Comparison of ENCODE assay signal across 10 mouse cellular contexts in the genomic region with DNA sequence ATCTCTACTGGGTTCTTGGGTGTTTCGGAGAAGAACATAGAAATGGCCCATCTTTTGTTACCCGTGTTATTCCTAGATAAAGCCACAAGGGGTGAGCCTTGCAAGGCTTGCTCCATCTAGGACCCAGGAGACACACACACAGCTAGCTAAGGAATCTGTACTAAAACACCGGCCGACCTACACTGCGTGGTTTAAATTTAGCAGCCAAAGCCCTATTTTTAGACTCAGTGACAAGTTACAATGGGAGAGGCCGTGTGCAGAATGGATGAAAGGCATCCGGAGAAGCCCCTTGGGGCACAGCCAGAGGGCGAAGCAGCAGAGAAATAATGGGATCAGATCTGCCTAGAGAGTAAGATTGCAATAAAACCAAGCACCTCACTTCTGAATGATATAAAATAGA.
A peak's percentile ranks its signal among the peaks of the same experiment; 100 is the strongest.
DNase-seq lines count a peak whose midpoint lies in the region; ATAC-seq and TF ChIP-seq lines count a peak whose summit lies in the region.
"Had no signal": no experiment of that assay in that cellular context is flagged by ENCODE, and none has a peak within 500 bp of the region (broad histone marks: within the 10 kb centered on the region; RNA-seq: fewer than 3 reads in every experiment).

No protein-coding gene starts in this region.

- peak overlapping the region; percentile 54 for H3K27ac ChIP-seq in forebrain, postnatal 0 days (ENCODE audit: low read depth, low read length)
- H3K27ac ChIP-seq in forebrain, embryonic 13.5 days, result no peak overlapping the region
- H3K27ac ChIP-seq in lung, embryonic 14.5 days (ENCODE audit: low read depth), result no peak overlapping the region
- H3K27ac ChIP-seq in heart, embryonic 11.5 days (ENCODE audit: low read depth, low read length), result peak overlapping the region; percentile 88

- H3K27me3 ChIP-seq in forebrain, postnatal 0 days (ENCODE audit: insufficient read depth, low read length), result no peaks in the 10 kb centered on the region
- H3K27me3 ChIP-seq in forebrain, embryonic 13.5 days, result no peaks in the 10 kb centered on the region
- H3K27me3 ChIP-seq in lung, embryonic 14.5 days (ENCODE audit: insufficient read depth, low read length), result no peaks in the 10 kb centered on the region
- no peaks in the 10 kb centered on the region for H3K27me3 ChIP-seq in heart, embryonic 11.5 days (ENCODE audit: control insufficient read depth, insufficient read depth, low read length)
- H3K27me3 ChIP-seq in myocyte (ENCODE audit: control insufficient read depth, insufficient read depth, insufficient read length), result no peaks in the 10 kb centered on the region

- H3K36me3 ChIP-seq in forebrain, postnatal 0 days (ENCODE audit: insufficient read depth), result no peaks in the 10 kb centered on the region
- H3K36me3 ChIP-seq in forebrain, embryonic 13.5 days (ENCODE audit: poor library complexity, severe bottlenecking), result no peaks in the 10 kb centered on the region
- H3K36me3 ChIP-seq in lung, embryonic 14.5 days (ENCODE audit: insufficient read depth), result no peaks in the 10 kb centered on the region
- no peaks in the 10 kb centered on the region for H3K36me3 ChIP-seq in heart, embryonic 11.5 days (ENCODE audit: control insufficient read depth, insufficient read depth, low read length)
- H3K36me3 ChIP-seq in myocyte (ENCODE audit: control insufficient read depth, insufficient read depth), result no peaks in the 10 kb centered on the region

- H3K9me3 ChIP-seq in forebrain, postnatal 0 days (ENCODE audit: low read length), result no peaks in the 10 kb centered on the region
- no peaks in the 10 kb centered on the region for H3K9me3 ChIP-seq in forebrain, embryonic 13.5 days (replicated peaks)
- H3K9me3 ChIP-seq in lung, embryonic 14.5 days (ENCODE audit: low read depth, low read length), result no peaks in the 10 kb centered on the region
- H3K9me3 ChIP-seq in heart, embryonic 11.5 days (replicated peaks; ENCODE audit: control insufficient read depth, low read length), result no peaks in the 10 kb centered on the region

- no peaks in the 10 kb centered on the region for H3K4me1 ChIP-seq in forebrain, postnatal 0 days (ENCODE audit: insufficient read depth)
- peaks cover 8% of the 10 kb centered on the region; the same call in 1 of the 2 replicates for H3K4me1 ChIP-seq in forebrain, embryonic 13.5 days
- no peaks in the 10 kb centered on the region for H3K4me1 ChIP-seq in lung, embryonic 14.5 days (ENCODE audit: insufficient read depth)
- no peaks in the 10 kb centered on the region; the same call in 1 of the 2 replicates for H3K4me1 ChIP-seq in heart, embryonic 11.5 days (ENCODE audit: control insufficient read depth, insufficient read depth, low read length)

- 18% methylated on average over 8 of the region's 8 CpGs for WGBS in forebrain, postnatal 0 days
- 25% methylated on average over 8 of the region's 8 CpGs for WGBS in forebrain, embryonic 13.5 days
- WGBS in lung, embryonic 14.5 days, result 30% methylated on average over 8 of the region's 8 CpGs
- 21% methylated on average over 8 of the region's 8 CpGs for WGBS in heart, embryonic 11.5 days (ENCODE audit: insufficient replicate concordance)

- H3K4me3 ChIP-seq in forebrain, postnatal 0 days (ENCODE audit: low read depth, low read length), result no peak overlapping the region
- H3K4me3 ChIP-seq in forebrain, embryonic 13.5 days, result no peak overlapping the region
- H3K4me3 ChIP-seq in lung, embryonic 14.5 days (ENCODE audit: low read depth, low read length), result no peak overlapping the region
- no peak overlapping the region for H3K4me3 ChIP-seq in heart, embryonic 11.5 days (ENCODE audit: low read depth, low read length)
- H3K4me3 ChIP-seq in myocyte, result no peak overlapping the region

- H3K9ac ChIP-seq in forebrain, postnatal 0 days, result no peak overlapping the region
- no peak overlapping the region for H3K9ac ChIP-seq in forebrain, embryonic 13.5 days
- H3K9ac ChIP-seq in lung, embryonic 14.5 days, result no peak overlapping the region
- H3K9ac ChIP-seq in heart, embryonic 11.5 days (ENCODE audit: low read depth, low read length), result no peak overlapping the region

- no peak overlapping the region for H3ac ChIP-seq in myocyte (ENCODE audit: control insufficient read depth, insufficient read length)

- TF ChIP-seq POLR2A in myocyte (IDR thresholded peaks at IDR 0.05; ENCODE audit: insufficient read length, low read depth), result no peak

- peak; percentile 62 for DNase-seq in forebrain, postnatal 0 days
- DNase-seq in lung, embryonic 14.5 days, result peak; percentile 39
- no peak for DNase-seq in lung, postnatal 36 days
- DNase-seq: adrenal gland, adult 2 months had no signal

- peak; percentile 90 for ATAC-seq in forebrain, postnatal 0 days
- ATAC-seq in forebrain, embryonic 13.5 days, result no peak
- no peak; the same call in 1 of the 2 replicates for ATAC-seq in lung, embryonic 14.5 days (ENCODE audit: insufficient read depth)
- peak; percentile 33; the same call in 1 of the 2 replicates for ATAC-seq in heart, embryonic 11.5 days (replicated peaks; ENCODE audit: insufficient number of reproducible peaks, low FRiP score, low TSS enrichment)
- no peak for ATAC-seq in megakaryocyte-erythroid progenitor cell, adult 5-6 weeks (replicated peaks; ENCODE audit: low FRiP score, low TSS enrichment, poor library complexity, severe bottlenecking)
- no peak for ATAC-seq in activated CD4-positive, CD25-positive, alpha-beta regulatory T cell, adult 4 months
- ATAC-seq: CD4-positive, CD25-positive, alpha-beta regulatory T cell, adult 4 months had no signal

- TF ChIP-seq CTCF in forebrain, postnatal 0 days (IDR thresholded peaks at IDR 0.05; ENCODE audit: low read depth), result no peak
- peak; percentile 23 for TF ChIP-seq CTCF in lung, embryonic 14.5 days (IDR thresholded peaks at IDR 0.05; ENCODE audit: low read depth)

- peak overlapping the region; percentile 8; the same call in 1 of the 2 replicates for H3K4me2 ChIP-seq in forebrain, postnatal 0 days (ENCODE audit: low read depth)
- no peak overlapping the region for H3K4me2 ChIP-seq in forebrain, embryonic 13.5 days
- H3K4me2 ChIP-seq in lung, embryonic 14.5 days, result no peak overlapping the region
- H3K4me2 ChIP-seq in heart, embryonic 11.5 days, result peak overlapping the region; percentile 41
- H3K4me2 ChIP-seq in myocyte (ENCODE audit: low read depth), result peak overlapping the region; percentile 54

- no peaks in the 10 kb centered on the region for H3K79me2 ChIP-seq in myocyte (ENCODE audit: control insufficient read depth, insufficient read depth)

TF ChIP-seq in myocyte, 11 proteins besides CTCF, POLR2A, EP300 and RAD21:
- no peak for TF ChIP-seq POLR2AphosphoS2 (IDR thresholded peaks at IDR 0.05; ENCODE audit: insufficient read length, low read depth)
- no peak for TF ChIP-seq MAX (IDR thresholded peaks at IDR 0.05; ENCODE audit: low read depth)
- no peak for TF ChIP-seq MYOD1 (IDR thresholded peaks at IDR 0.05; ENCODE audit: control insufficient read depth in 1 of 3, insufficient read length in 2 of 3, low read depth in 2 of 3)
- TF ChIP-seq REST (IDR thresholded peaks at IDR 0.05; ENCODE audit: insufficient read depth, insufficient read length), result no peak
- TF ChIP-seq MYOG (IDR thresholded peaks at IDR 0.05; ENCODE audit: control insufficient read depth in 1 of 3, insufficient read depth in 1 of 3, insufficient read length in 2 of 3, low read depth in 2 of 3), result no peak
- no peak for TF ChIP-seq CEBPB (IDR thresholded peaks at IDR 0.05; ENCODE audit: insufficient read depth, poor library complexity, severe bottlenecking)
- TF ChIP-seq SRF (IDR thresholded peaks at IDR 0.05; ENCODE audit: control insufficient read depth, insufficient read length, low read depth), result no peak
- TF ChIP-seq TCF3 (IDR thresholded peaks at IDR 0.05; ENCODE audit: insufficient read length, low read depth), result no peak
- no peak for TF ChIP-seq TCF12 (IDR thresholded peaks at IDR 0.05; ENCODE audit: insufficient read depth, poor library complexity, severe bottlenecking)
- no peak for TF ChIP-seq E2F4 (IDR thresholded peaks at IDR 0.05; ENCODE audit: insufficient read depth)
- no peak for TF ChIP-seq USF1 (IDR thresholded peaks at IDR 0.05; ENCODE audit: low read depth)

Comparison
In these comparisons a context has a peak if more than half of its experiments do, and no peak if none do; other contexts are left out.
1. ATAC-seq: peak in forebrain, postnatal 0 days (single experiment) and heart, embryonic 11.5 days (single experiment); none in forebrain, embryonic 13.5 days (single experiment), lung, embryonic 14.5 days (single experiment), megakaryocyte-erythroid progenitor cell, adult 5-6 weeks (single experiment) and activated CD4-positive, CD25-positive, alpha-beta regulatory T cell, adult 4 months (single experiment).
2. H3K27ac ChIP-seq: peak in forebrain, postnatal 0 days (single experiment) and heart, embryonic 11.5 days (single experiment); none in forebrain, embryonic 13.5 days (single experiment) and lung, embryonic 14.5 days (single experiment).
3. H3K4me2 ChIP-seq: peak in forebrain, postnatal 0 days (single experiment), heart, embryonic 11.5 days (single experiment) and myocyte (single experiment); none in forebrain, embryonic 13.5 days (single experiment) and lung, embryonic 14.5 days (single experiment).